Mouse (Mus musculus) stomach, embryonic 14.5 days (tissue): Measurements from ENCODE around the gene Afmid. TPM values are rescaled to one million over a fixed set of nuclear protein-coding genes. Genes with fewer than 3 reads are reported as not detected.
"Not testable (repeated sequence)": the region's sequence is repeated elsewhere in the genome, so short reads cannot be mapped to it uniquely, and the experiment has no call there.

Experiments used
- ATAC-seq: fragments of 200-750 bp; cut with Nextera tagmentation; 2 replicates; pipeline ENCODE4 v1.8.0; 2017; ENCODE audit warnings: low read depth, moderate TSS enrichment; ENCODE audit not compliant: insufficient number of reproducible peaks, insufficient read depth, low FRiP score
- H3K27ac ChIP-seq: fragments of 300-500 bp; sonication (generic); 2 replicates; pipeline ENCODE4 v1.5.1; 2014; ENCODE audit warnings: mild to moderate bottlenecking, low read length, moderate library complexity, mixed read lengths
- H3K27me3 ChIP-seq: fragments of 300-500 bp; sonication (generic); 2 replicates; pipeline ENCODE4 v1.6.1; 2014; ENCODE audit warnings: low read length, control low read depth, mixed read lengths; ENCODE audit not compliant: control insufficient read depth, insufficient read depth
- H3K36me3 ChIP-seq: fragments of 300-500 bp; sonication (generic); 2 replicates; pipeline ENCODE4 v1.6.1; 2014; ENCODE audit warnings: mild to moderate bottlenecking, control low read depth, low read length, moderate library complexity, mixed read lengths; ENCODE audit not compliant: control insufficient read depth, insufficient read depth
- H3K4me1 ChIP-seq: fragments of 300-500 bp; sonication (generic); 2 replicates; pipeline ENCODE4 v1.6.1; 2014; ENCODE audit warnings: low read length, control low read depth, mixed read lengths; ENCODE audit not compliant: control insufficient read depth, insufficient read depth
- H3K4me2 ChIP-seq: fragments of 300-500 bp; sonication (generic); replicated peaks from 2 replicates; pipeline ENCODE4 v1.6.1; 2014; ENCODE audit warnings: low read depth, low read length, control low read depth
- H3K4me3 ChIP-seq: fragments of 300-500 bp; sonication (generic); 2 replicates; pipeline ENCODE4 v1.5.1; 2014; ENCODE audit warnings: low read depth, low read length, control low read depth
- H3K9ac ChIP-seq: fragments of 300-500 bp; sonication (generic); replicated peaks from 2 replicates; pipeline ENCODE4 v1.6.1; 2014; ENCODE audit warnings: low read depth, mild to moderate bottlenecking, control low read depth, low read length, moderate library complexity, mixed read lengths
- H3K9me3 ChIP-seq: fragments of 300-500 bp; sonication (generic); 2 replicates; pipeline ENCODE4 v1.6.1; 2016; ENCODE audit warnings: low read depth, low read length, control low read depth; ENCODE audit not compliant: control insufficient read depth
- WGBS: fragments of 180-500 bp; shearing (Covaris S2); extraction: QIAGEN DNeasy Blood & Tissue Kit; methylation state at CpG from one replicate; pipeline ENCODE4 v1.1.7; 2014; 5-methylcytosine and 5-hydroxymethylcytosine counted together
- polyA plus RNA-seq: library from polyadenylated mRNA; unstranded; fragments of >200 nt; fragmentation: Nextera tagmentation; extraction: Ambion mirVana; gene quantifications from 2 replicates; pipeline ENCODE4 v1.2.1, GENCODE M21; 2014

Afmid gene
- polyA plus RNA-seq, 1 experiment from 2014 or later: 6.4 TPM

- Histone ChIP-seq H3K27me3 (no peaks in the 10 kb centered on the region), H3K36me3 (peaks cover 49% of the 10 kb centered on the region), H3K4me1 (peaks cover 4% of the 10 kb centered on the region; the same call in 1 of the 2 replicates), H3K4me3 (no peak overlapping the region), H3K4me2 (no peak overlapping the region), H3K9ac (no peak overlapping the region), H3K9me3 (no peaks in the 10 kb centered on the region), H3K27ac (no peak overlapping the region)
- 95% methylated on average over 6 of the region's 6 CpGs for WGBS
- ATAC-seq: no peak
These were observed 10.9 kb upstream of the Afmid start for GRCm38 (mm10) chr11:117814704-117815366.

GRCm38 (mm10) chr11:117815850-117816249 is 9.9 kb upstream of the Afmid start:
- H3K9me3 ChIP-seq, ATAC-seq, H3K9ac ChIP-seq, H3K27me3 ChIP-seq, H3K4me3 ChIP-seq, H3K4me1 ChIP-seq, H3K4me2 ChIP-seq, H3K27ac ChIP-seq: not testable (repeated sequence)
- 71% methylated on average over 9 of the region's 9 CpGs for WGBS
- peaks cover 55% of the 10 kb centered on the region for H3K36me3 ChIP-seq

- no peak overlapping the region for H3K4me3 ChIP-seq
- no peaks in the 10 kb centered on the region for H3K27me3 ChIP-seq
- 88% methylated on average over 12 of the region's 13 CpGs for WGBS
- H3K27ac ChIP-seq: no peak overlapping the region
- no peak overlapping the region for H3K9ac ChIP-seq
- no peak for ATAC-seq
- no peaks in the 10 kb centered on the region for H3K9me3 ChIP-seq
- peaks cover 61% of the 10 kb centered on the region for H3K36me3 ChIP-seq
- H3K4me2 ChIP-seq: no peak overlapping the region
- no peaks in the 10 kb centered on the region for H3K4me1 ChIP-seq
These were observed 9.2 kb upstream of the Afmid start for GRCm38 (mm10) chr11:117816389-117816996.

GRCm38 (mm10) chr11:117819095-117819494 is 6.6 kb upstream of the Afmid start:
- 85% methylated on average over 8 of the region's 8 CpGs for WGBS
- Histone ChIP-seq H3K27ac (no peak overlapping the region), H3K4me3 (no peak overlapping the region), H3K4me2 (no peak overlapping the region), H3K9ac (no peak overlapping the region), H3K36me3 (peaks cover 56% of the 10 kb centered on the region), H3K27me3 (no peaks in the 10 kb centered on the region), H3K4me1 (peaks cover 15% of the 10 kb centered on the region), H3K9me3 (no peaks in the 10 kb centered on the region)
- no peak for ATAC-seq

- no peak overlapping the region for H3K4me2 ChIP-seq
- peaks cover 49% of the 10 kb centered on the region for H3K36me3 ChIP-seq
- 89% methylated on average over 7 of the region's 7 CpGs for WGBS
- no peak for ATAC-seq
- no peak overlapping the region for H3K9ac ChIP-seq
- peaks cover 23% of the 10 kb centered on the region for H3K4me1 ChIP-seq
- H3K27ac ChIP-seq: no peak overlapping the region
- no peaks in the 10 kb centered on the region for H3K9me3 ChIP-seq
- no peaks in the 10 kb centered on the region for H3K27me3 ChIP-seq
- H3K4me3 ChIP-seq: no peak overlapping the region
These were observed 5.6 kb upstream of the Afmid start for GRCm38 (mm10) chr11:117820173-117820572.

GRCm38 (mm10) chr11:117821868-117822267 is 3.9 kb upstream of the Afmid start:
- Histone ChIP-seq H3K4me2 (no peak overlapping the region), H3K27ac (no peak overlapping the region), H3K4me1 (peaks cover 32% of the 10 kb centered on the region), H3K9ac (no peak overlapping the region), H3K27me3 (no peaks in the 10 kb centered on the region), H3K36me3 (peaks cover 37% of the 10 kb centered on the region), H3K4me3 (no peak overlapping the region), H3K9me3 (no peaks in the 10 kb centered on the region)
- no peak for ATAC-seq
- WGBS: 88% methylated on average over 9 of the region's 9 CpGs

- Histone ChIP-seq H3K4me2 (no peak overlapping the region), H3K4me1 (peaks cover 42% of the 10 kb centered on the region), H3K27me3 (no peaks in the 10 kb centered on the region), H3K9ac (no peak overlapping the region), H3K36me3 (peaks cover 34% of the 10 kb centered on the region; the same call in 1 of the 2 replicates), H3K9me3 (no peaks in the 10 kb centered on the region), H3K4me3 (no peak overlapping the region), H3K27ac (peak overlapping the region; percentile 39; the same call in 1 of the 2 replicates)
- WGBS: 57% methylated on average over 7 of the region's 7 CpGs
- ATAC-seq: no peak
These were observed 2.9 kb upstream of the Afmid start for GRCm38 (mm10) chr11:117822728-117823241.

- Histone ChIP-seq H3K4me1 (peaks cover 46% of the 10 kb centered on the region), H3K9ac (no peak overlapping the region), H3K9me3 (no peaks in the 10 kb centered on the region), H3K27ac (peak overlapping the region; percentile 39; the same call in 1 of the 2 replicates), H3K36me3 (peaks cover 30% of the 10 kb centered on the region; the same call in 1 of the 2 replicates), H3K4me2 (peak overlapping the region; percentile 85; the same call in 1 of the 2 replicates), H3K4me3 (no peak overlapping the region), H3K27me3 (no peaks in the 10 kb centered on the region)
- WGBS: 86% methylated on average over 6 of the region's 6 CpGs
- ATAC-seq: no peak
These were observed 2.3 kb upstream of the Afmid start for GRCm38 (mm10) chr11:117823411-117823810.
